Mouse (Mus musculus): ENCODE data around the gene Gm11733.

GRCm38 (mm10) chr11:117534912-117535311 lies 50.7 kb downstream of the Gm11733 start:
- TF ChIP-seq CTCF (IDR thresholded peaks at IDR 0.05; ENCODE audit: low read depth, low read length) (no peak), POLR2A (IDR thresholded peaks at IDR 0.05; ENCODE audit: insufficient read depth, low read length) (no peak), EP300 (IDR thresholded peaks at IDR 0.05; ENCODE audit: insufficient read depth, low read depth, low read length) (no peak)
